ENCODE assay signal across 17 mouse cellular contexts in the genomic region with DNA sequence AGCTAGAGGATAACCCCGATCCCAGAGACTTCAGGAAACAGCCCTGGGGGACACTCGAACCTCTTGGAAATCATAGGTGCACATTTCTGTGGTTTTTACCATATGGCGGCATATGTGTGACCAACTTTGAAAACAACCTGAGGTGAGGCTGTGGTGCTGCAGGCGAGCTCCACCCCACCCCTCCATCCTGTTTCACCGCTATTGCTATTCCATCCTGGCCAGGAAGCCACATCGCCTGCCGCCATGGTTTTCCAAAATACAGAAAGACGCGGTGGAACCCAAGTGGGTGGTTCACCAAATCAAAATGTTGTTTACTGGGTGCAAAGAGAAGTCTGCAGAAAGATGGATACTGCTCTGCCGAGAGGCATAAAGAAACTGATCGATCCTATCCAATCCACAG. TPM values are rescaled to one million over a fixed set of nuclear protein-coding genes. Genes with fewer than 3 reads are reported as not detected.
A peak's percentile ranks its signal among the peaks of the same experiment; 100 is the strongest.
DNase-seq lines count a peak whose midpoint lies in the region; ATAC-seq and TF ChIP-seq lines count a peak whose summit lies in the region.
"Had no signal": no experiment of that assay in that cellular context is flagged by ENCODE, and none has a peak within 500 bp of the region (broad histone marks: within the 10 kb centered on the region; RNA-seq: fewer than 3 reads in every experiment).

No protein-coding gene starts in this region.

- TF ChIP-seq POLR2A in spleen, adult 2 months (IDR thresholded peaks at IDR 0.05; ENCODE audit: low read depth, low read length) = no peak

- 92% methylated on average over 11 of the region's 11 CpGs for WGBS in hindbrain, postnatal 0 days
- 86% methylated on average over 11 of the region's 11 CpGs for WGBS in hindbrain, embryonic 12.5 days
- whole genome bisulfite sequencing in spleen, adult 2 months = 82% methylated on average over 11 of the region's 11 CpGs

- TF ChIP-seq CTCF in hindbrain, postnatal 0 days (IDR thresholded peaks at IDR 0.05; ENCODE audit: low read depth) = no peak
- TF ChIP-seq CTCF in spleen, adult 2 months (IDR thresholded peaks at IDR 0.05; ENCODE audit: extremely low read depth, insufficient read depth, insufficient read length, insufficient replicate concordance) = no peak

- DNase-seq in hindbrain, postnatal 0 days (ENCODE audit: low spot score) = no peak
- DNase-seq in spleen, adult 2 months (ENCODE audit: low read depth in 1 of 2, low spot score in 2 of 2) = no peak
- no peak for DNase-seq in spleen, postnatal 14 days (ENCODE audit: low spot score in 2 of 2)
- no peak for DNase-seq in spleen, postnatal 4 days (ENCODE audit: low spot score in 2 of 2)
- DNase-seq: cerebellum, adult 9-10 months; gastrocnemius, postnatal 25 days; kidney, adult 9 months; lung, embryonic 14.5 days; lung, postnatal 4 days; right cerebral cortex, postnatal 4 days had no signal

- H3K4me2 ChIP-seq in hindbrain, postnatal 0 days (ENCODE audit: low read depth, low read length) = no peak overlapping the region
- no peak overlapping the region for H3K4me2 ChIP-seq in hindbrain, embryonic 12.5 days (replicated peaks)
- H3K4me2 ChIP-seq: forebrain, embryonic 13.5 days; heart, embryonic 13.5 days; lung, embryonic 14.5 days had no signal

- no peak overlapping the region for H3K9ac ChIP-seq in hindbrain, postnatal 0 days (replicated peaks; ENCODE audit: low read length)
- no peak overlapping the region for H3K9ac ChIP-seq in hindbrain, embryonic 12.5 days
- H3K9ac ChIP-seq: forebrain, embryonic 13.5 days; lung, embryonic 14.5 days had no signal

- H3K9me3 ChIP-seq in hindbrain, postnatal 0 days (ENCODE audit: low read length) = no peaks in the 10 kb centered on the region
- no peaks in the 10 kb centered on the region; the same call in 1 of the 2 replicates for H3K9me3 ChIP-seq in hindbrain, embryonic 12.5 days (replicated peaks)
- H3K9me3 ChIP-seq: forebrain, embryonic 13.5 days had no signal

- no peaks in the 10 kb centered on the region for H3K27me3 ChIP-seq in hindbrain, postnatal 0 days (ENCODE audit: insufficient read depth, low read length)
- H3K27me3 ChIP-seq in hindbrain, embryonic 12.5 days = no peaks in the 10 kb centered on the region
- H3K27me3 ChIP-seq in spleen, adult 2 months (ENCODE audit: control insufficient read depth, insufficient read depth, low read length) = no peaks in the 10 kb centered on the region
- H3K27me3 ChIP-seq: forebrain, embryonic 13.5 days had no signal

- H3K36me3 ChIP-seq in hindbrain, postnatal 0 days (ENCODE audit: insufficient read depth, low read length) = peaks cover 7% of the 10 kb centered on the region; the same call in 1 of the 2 replicates
- H3K36me3 ChIP-seq in hindbrain, embryonic 12.5 days = peaks cover 5% of the 10 kb centered on the region; the same call in 1 of the 2 replicates
- peaks cover 17% of the 10 kb centered on the region for H3K36me3 ChIP-seq in spleen, adult 2 months (ENCODE audit: control insufficient read depth, insufficient read depth, low read length)

- no peak for ATAC-seq in hindbrain, postnatal 0 days
- no peak for ATAC-seq in hindbrain, embryonic 12.5 days (ENCODE audit: low FRiP score)
- ATAC-seq in granulocyte monocyte progenitor cell, adult 5-6 weeks (replicated peaks; ENCODE audit: poor library complexity, severe bottlenecking) = no peak
- ATAC-seq: forebrain, embryonic 13.5 days; midbrain, embryonic 16.5 days had no signal

- 0 out of 2 replicates have a peak overlapping the region, but pooled peaks have one; percentile 4 for H3K27ac ChIP-seq in hindbrain, postnatal 0 days
- no peak overlapping the region for H3K27ac ChIP-seq in hindbrain, embryonic 12.5 days
- peak overlapping the region; percentile 63 for H3K27ac ChIP-seq in spleen, adult 2 months (ENCODE audit: insufficient read depth, low read length)
- H3K27ac ChIP-seq in brown adipose tissue, adult 24 weeks (replicated peaks; ENCODE audit: low read depth, low read length) = peak overlapping the region; percentile 98
- H3K27ac ChIP-seq: embryonic facial prominence, embryonic 10.5 days; forebrain, embryonic 13.5 days had no signal

- H3K4me3 ChIP-seq in hindbrain, postnatal 0 days (ENCODE audit: low read length) = no peak overlapping the region
- H3K4me3 ChIP-seq in hindbrain, embryonic 12.5 days = no peak overlapping the region
- no peak overlapping the region for H3K4me3 ChIP-seq in spleen, adult 2 months (ENCODE audit: extremely low read depth, insufficient read depth, insufficient read length)
- no peak overlapping the region for H3K4me3 ChIP-seq in brown adipose tissue, adult 24 weeks (ENCODE audit: insufficient read depth, low read depth, low read length)
- H3K4me3 ChIP-seq: embryonic facial prominence, embryonic 10.5 days; forebrain, embryonic 13.5 days; heart, embryonic 13.5 days had no signal

- no peaks in the 10 kb centered on the region for H3K4me1 ChIP-seq in hindbrain, postnatal 0 days (ENCODE audit: insufficient read depth, low read length)
- H3K4me1 ChIP-seq in hindbrain, embryonic 12.5 days = peaks cover 8% of the 10 kb centered on the region
- H3K4me1 ChIP-seq in spleen, adult 2 months (ENCODE audit: control insufficient read depth, insufficient read depth, insufficient read length) = peaks cover 28% of the 10 kb centered on the region; the same call in 1 of the 2 replicates
- peaks cover 72% of the 10 kb centered on the region for H3K4me1 ChIP-seq in brown adipose tissue, adult 24 weeks (ENCODE audit: control insufficient read depth, insufficient read depth, insufficient read length, low read length)
- H3K4me1 ChIP-seq: forebrain, embryonic 13.5 days had no signal

RNA-seq across cellular contexts. Expression of a gene that starts 37.1 kb away (rescaled TPM):
- total RNA-seq in hindbrain, postnatal 0 days (2014; rRNA removed) = 41.6 and 53.9 TPM in 2 replicates
- 127 and 149 TPM in 2 replicates for polyA plus RNA-seq in hindbrain, postnatal 0 days (2015; fragmentation: Nextera tagmentation; extraction: Ambion mirVana)
- 54.9 and 68.0 TPM in 2 replicates for polyA plus RNA-seq in hindbrain, embryonic 12.5 days (2016; fragmentation: Nextera tagmentation; extraction: Ambion mirVana)
- polyA plus RNA-seq in spleen, adult 2 months (2012; rRNA removed) = 36.0 and 43.0 TPM in 2 replicates
- polyA plus RNA-seq in brown adipose tissue, adult 24 weeks (2012; ENCODE audit: insufficient read depth, insufficient read length, missing spikeins) = 65.9 and 67.5 TPM in 2 replicates
- 5.0 and 6.3 TPM in 2 replicates for total RNA-seq in granulocyte monocyte progenitor cell, adult 5-6 weeks (2014; fragmentation: Nextera tagmentation)
- 2.7 and 2.8 TPM in 2 replicates for total RNA-seq in granulocyte monocyte progenitor cell, adult 5-6 weeks (2017)
